Mouse (Mus musculus) liver, embryonic 11.5 days (tissue): ENCODE results near the gene Hist1h3g. TPM values are rescaled to one million over a fixed set of nuclear protein-coding genes. Genes with fewer than 3 reads are reported as not detected.

Experiments used
- ATAC-seq: fragments of 200-750 bp; cut with Nextera tagmentation; replicated peaks from 2 replicates; pipeline ENCODE4 v1.8.0; 2017; ENCODE audit warnings: moderate number of reproducible peaks, mild to moderate bottlenecking, moderate TSS enrichment, moderate library complexity; ENCODE audit not compliant: low FRiP score
- DNase-seq: peaks from one replicate; pipeline ENCODE4 v3.0.0-alpha.2; 2017; ENCODE audit warnings: low spot score
- H3K27ac ChIP-seq: fragments of 300-500 bp; sonication (generic); 2 replicates; pipeline ENCODE4 v1.5.1; 2014; ENCODE audit warnings: mild to moderate bottlenecking, low read depth, low read length, control low read depth
- H3K27me3 ChIP-seq: fragments of 300-500 bp; sonication (generic); replicated peaks from 2 replicates; pipeline ENCODE4 v1.6.1; 2014; ENCODE audit warnings: low read length, mixed read lengths; ENCODE audit not compliant: control insufficient read depth, insufficient read depth
- H3K36me3 ChIP-seq: fragments of 300-500 bp; sonication (generic); 2 replicates; pipeline ENCODE4 v1.6.1; 2014; ENCODE audit warnings: mild to moderate bottlenecking, low read length, moderate library complexity, mixed read lengths; ENCODE audit not compliant: control insufficient read depth, insufficient read depth
- H3K4me1 ChIP-seq: fragments of 300-500 bp; sonication (generic); replicated peaks from 2 replicates; pipeline ENCODE4 v1.6.1; 2014; ENCODE audit warnings: low read length, mixed read lengths; ENCODE audit not compliant: control insufficient read depth, insufficient read depth
- H3K4me2 ChIP-seq: fragments of 300-500 bp; sonication (generic); 2 replicates; pipeline ENCODE4 v1.6.1; 2014; ENCODE audit warnings: mild to moderate bottlenecking, control low read depth, moderate library complexity
- H3K4me3 ChIP-seq: fragments of 300-500 bp; sonication (generic); 2 replicates; pipeline ENCODE4 v1.5.1; 2014; ENCODE audit warnings: low read depth, low read length, control low read depth
- H3K9ac ChIP-seq: fragments of 300-500 bp; sonication (generic); 2 replicates; pipeline ENCODE4 v1.6.1; 2014; ENCODE audit warnings: low read depth, low read length, control low read depth
- H3K9me3 ChIP-seq: fragments of 300-500 bp; sonication (generic); 2 replicates; pipeline ENCODE4 v1.6.1; 2016; ENCODE audit warnings: low read length, inconsistent platforms, mixed read lengths; ENCODE audit not compliant: control insufficient read depth
- WGBS: fragments of 180-500 bp; shearing (Covaris S2); extraction: QIAGEN DNeasy Blood & Tissue Kit; methylation state at CpG from one replicate; pipeline ENCODE4 v1.1.7; 2014; 5-methylcytosine and 5-hydroxymethylcytosine counted together
- microRNA-seq: library from miRNA; unstranded; fragments of <30 nt; microRNA quantifications from one replicate; pipeline ENCODE4, GENCODE M21; 2017; ENCODE audit warnings: borderline number of aligned reads
- polyA plus RNA-seq: library from polyadenylated mRNA; unstranded; fragments of >200 nt; fragmentation: Nextera tagmentation; extraction: Ambion mirVana; gene quantifications from 2 replicates; pipeline ENCODE4 v1.2.1, GENCODE M21; 2014

The Hist1h3g gene
- polyA plus RNA-seq, 1 experiment from 2014 or later, result 5.2 TPM

GRCm38 (mm10) chr13:23584331-23584730 lies 49.1 kb downstream of the Hist1h3g start:
- H3K9me3 ChIP-seq, result no peaks in the 10 kb centered on the region
- H3K4me3 ChIP-seq, result peak overlapping the region; percentile 52
- peak overlapping the region; percentile 69 for H3K9ac ChIP-seq
- DNase-seq, result no peak
- H3K36me3 ChIP-seq, result no peaks in the 10 kb centered on the region
- ATAC-seq, result no peak
- no peaks in the 10 kb centered on the region for H3K27me3 ChIP-seq
- peaks cover 31% of the 10 kb centered on the region for H3K4me1 ChIP-seq
- peak overlapping the region; percentile 100 for H3K27ac ChIP-seq
- peak overlapping the region; percentile 87 for H3K4me2 ChIP-seq

GRCm38 (mm10) chr13:23585029-23585441 lies 49.8 kb downstream of the Hist1h3g start:
- Histone ChIP-seq H3K27me3 (no peaks in the 10 kb centered on the region), H3K9ac (peak overlapping the region; percentile 69), H3K27ac (peak overlapping the region; percentile 100), H3K4me2 (peak overlapping the region; percentile 87), H3K9me3 (no peaks in the 10 kb centered on the region), H3K4me3 (peak overlapping the region; percentile 52), H3K4me1 (peaks cover 31% of the 10 kb centered on the region), H3K36me3 (no peaks in the 10 kb centered on the region)
- ATAC-seq (peak; percentile 7; the same call in 1 of the 2 replicates), DNase-seq (peak; percentile 80)
- under 1% methylated on average over 21 of the region's 21 CpGs for WGBS

Small RNA genes lying within 50 kb of the gene (microRNA-seq; reads per million reads assigned to microRNA genes)
- 4.2 reads per million, percentile 9 among the genes with 10 or more reads in this experiment for gene Gm44297
- 1.1 reads per million for gene Gm44359
- 1.8 reads per million for gene Gm44394
- 12.0 reads per million, percentile 24 among the genes with 10 or more reads in this experiment for gene n-TStga1

Other genes starting within 250 kb of the Hist1h3g start
- gene Zfp322a, start 166.2 kb upstream of the Hist1h3g start, polyA plus RNA-seq, result 36.4 and 37.0 TPM in 2 replicates
- 13.1 and 13.4 TPM in 2 replicates for gene Abt1, start 111.6 kb upstream of the Hist1h3g start, polyA plus RNA-seq
- 1.8 and 2.2 TPM in 2 replicates for gene Btn1a1, start 69.5 kb upstream of the Hist1h3g start, polyA plus RNA-seq
- gene Btn2a2, start 46.6 kb upstream of the Hist1h3g start, polyA plus RNA-seq, result 0.08 and 0.32 TPM in 2 replicates
- 3.3 and 4.3 TPM in 2 replicates for gene Hist1h4h, start 4.4 kb upstream of the Hist1h3g start, polyA plus RNA-seq
- gene Hist1h2af, start 1.5 kb upstream of the Hist1h3g start, polyA plus RNA-seq, result 1.1 and 5.1 TPM in 2 replicates
- 1.6 and 1.7 TPM in 2 replicates for gene Hist1h2bh, start 8.0 kb downstream of the Hist1h3g start, polyA plus RNA-seq
- 0.42 and 0.62 TPM in 2 replicates for gene Hist1h3f, start 8.6 kb downstream of the Hist1h3g start, polyA plus RNA-seq
- 0.66 and 1.4 TPM in 2 replicates for gene Hist1h4f, start 16.2 kb downstream of the Hist1h3g start, polyA plus RNA-seq
- gene Hist1h1d, start 17.8 kb downstream of the Hist1h3g start, polyA plus RNA-seq, result 0.68 and 0.82 TPM in 2 replicates
- gene Hist1h3e, start 26.9 kb downstream of the Hist1h3g start, polyA plus RNA-seq, result 3.5 and 5.6 TPM in 2 replicates
- 61.3 and 62.9 TPM in 2 replicates for gene Hist1h2ae, start 35.8 kb downstream of the Hist1h3g start, polyA plus RNA-seq
- 5.7 and 6.3 TPM in 2 replicates for gene Hist1h2bg, start 36.0 kb downstream of the Hist1h3g start, polyA plus RNA-seq
- gene Hist1h2bf, start 38.8 kb downstream of the Hist1h3g start, polyA plus RNA-seq, result 1.8 TPM in 2 replicates
- gene Hist1h2ad, start 39.0 kb downstream of the Hist1h3g start, polyA plus RNA-seq, result 0.84 and 0.92 TPM in 2 replicates
- 7.7 and 8.5 TPM in 2 replicates for gene Hist1h3d, start 40.3 kb downstream of the Hist1h3g start, polyA plus RNA-seq
- gene Hist1h4d, start 46.2 kb downstream of the Hist1h3g start, polyA plus RNA-seq, result 92.8 and 99.3 TPM in 2 replicates
- 4.4 TPM in 2 replicates for gene Hist1h2be, start 85.7 kb downstream of the Hist1h3g start, polyA plus RNA-seq
- gene Hist1h1e, start 87.1 kb downstream of the Hist1h3g start, polyA plus RNA-seq, result 17.5 and 21.2 TPM in 2 replicates
- gene Hist1h2ac, start 148.5 kb downstream of the Hist1h3g start, polyA plus RNA-seq, result 0.79 and 1.5 TPM in 2 replicates
- 31.9 and 35.7 TPM in 2 replicates for gene Hist1h2bc, start 148.8 kb downstream of the Hist1h3g start, polyA plus RNA-seq
- gene Hist1h1t, start 160.4 kb downstream of the Hist1h3g start, polyA plus RNA-seq, result not detected in 2 replicates
- 5.1 and 5.2 TPM in 2 replicates for gene Hist1h4c, start 163.0 kb downstream of the Hist1h3g start, polyA plus RNA-seq
- gene Hfe, start 175.4 kb downstream of the Hist1h3g start, polyA plus RNA-seq, result 6.1 and 7.2 TPM in 2 replicates
- 24.2 and 25.8 TPM in 2 replicates for gene Hist1h1c, start 203.4 kb downstream of the Hist1h3g start, polyA plus RNA-seq
- 6.1 and 6.7 TPM in 2 replicates for gene Hist1h3c, start 210.2 kb downstream of the Hist1h3g start, polyA plus RNA-seq
- 3.1 and 4.6 TPM in 2 replicates for gene Hist1h2bb, start 211.3 kb downstream of the Hist1h3g start, polyA plus RNA-seq
- gene Hist1h2ab, start 215.7 kb downstream of the Hist1h3g start, polyA plus RNA-seq, result 38.5 and 42.1 TPM in 2 replicates
- gene Hist1h3b, start 216.8 kb downstream of the Hist1h3g start, polyA plus RNA-seq, result 5.5 and 8.3 TPM in 2 replicates
- 4.0 TPM in 2 replicates for gene Hist1h4b, start 221.6 kb downstream of the Hist1h3g start, polyA plus RNA-seq
- gene Hist1h4a, start 225.8 kb downstream of the Hist1h3g start, polyA plus RNA-seq, result 0.57 TPM in 1 of 2 replicates, not detected in the other
- 4.2 and 8.8 TPM in 2 replicates for gene Hist1h3a, start 227.0 kb downstream of the Hist1h3g start, polyA plus RNA-seq
- 2.8 and 3.9 TPM in 2 replicates for gene Hist1h1a, start 228.2 kb downstream of the Hist1h3g start, polyA plus RNA-seq
- gene Trim38, start 234.5 kb downstream of the Hist1h3g start, polyA plus RNA-seq, result not detected in 2 replicates